Mouse (Mus musculus): Measurements from ENCODE around the gene Txn1. TPM values are rescaled to one million over a fixed set of nuclear protein-coding genes. Genes with fewer than 3 reads are reported as not detected.

Gene Txn1
- total and polyA plus RNA-seq, 2 experiments from 2014 or later: 85.8 to 243 TPM

DNA sequence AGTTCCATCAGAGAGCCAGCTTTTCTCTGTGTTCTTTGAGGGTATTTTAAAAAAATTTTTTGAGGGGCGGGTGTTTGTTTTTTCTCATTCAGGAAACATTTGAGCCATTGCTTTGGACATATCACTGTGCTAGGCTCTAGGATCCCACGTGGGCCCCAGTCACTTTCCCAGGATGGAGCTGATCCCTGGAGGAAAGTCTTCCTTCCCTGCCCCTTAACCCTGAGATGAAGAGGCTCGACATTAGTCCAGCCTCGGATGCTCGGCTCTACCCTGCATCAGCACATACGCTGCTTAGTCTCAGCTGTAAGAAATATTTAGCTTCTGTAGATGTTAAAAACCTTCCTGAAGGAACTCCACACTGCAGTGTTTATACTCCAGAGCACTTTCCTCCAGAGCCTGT, 60.3 kb downstream of the Txn1 start:
- Histone ChIP-seq H3K4me2 (ENCODE audit: low read depth, low read length) (no peak overlapping the region), H3K9me3 (replicated peaks; ENCODE audit: control insufficient read depth, low read length) (no peaks in the 10 kb centered on the region), H3K9ac (replicated peaks; ENCODE audit: low read depth, low read length) (no peak overlapping the region), H3K4me3 (ENCODE audit: low read depth, low read length) (no peak overlapping the region), H3K36me3 (replicated peaks; ENCODE audit: control insufficient read depth, insufficient read depth, low read length) (peaks cover 38% of the 10 kb centered on the region), H3K4me1 (ENCODE audit: control insufficient read depth, insufficient read depth) (no peaks in the 10 kb centered on the region), H3K27ac (ENCODE audit: low read depth) (0 out of 2 replicates have a peak overlapping the region, but pooled peaks have one; percentile 1), H3K27me3 (ENCODE audit: control insufficient read depth, insufficient read depth, low read length) (no peaks in the 10 kb centered on the region)
- TF ChIP-seq CTCF (IDR thresholded peaks at IDR 0.05; ENCODE audit: low read depth): no peak
- DNase-seq (ENCODE audit: low spot score) (no peak), ATAC-seq (ENCODE audit: insufficient read depth, low read depth) (no peak)
- 66% methylated on average over 6 of the region's 6 CpGs for WGBS

DNA sequence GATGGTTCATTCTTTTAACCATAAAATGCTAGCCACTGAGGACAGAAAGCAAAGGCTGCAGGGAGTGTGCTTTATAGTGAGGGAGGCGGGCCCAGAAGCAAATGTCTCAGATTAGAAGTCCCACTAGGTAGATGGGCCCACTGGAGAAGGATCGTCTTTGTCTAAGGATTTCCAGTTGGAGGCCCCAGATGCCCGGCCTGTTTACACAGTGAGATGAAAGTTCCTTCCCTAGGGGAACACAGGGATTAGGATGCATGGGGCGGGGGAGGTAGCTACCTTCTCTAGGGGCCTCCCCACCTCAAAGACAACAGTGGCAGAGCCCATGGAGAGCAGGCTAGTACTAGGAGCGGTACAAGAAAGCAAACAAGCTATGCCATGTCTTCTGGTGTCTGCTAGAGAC, 61.1 kb downstream of the Txn1 start:
- peak overlapping the region; percentile 1; the same call in 1 of the 2 replicates for H3K27ac ChIP-seq (ENCODE audit: low read depth)
- no peak for ATAC-seq (ENCODE audit: insufficient read depth, low read depth)
- H3K4me1 ChIP-seq (ENCODE audit: control insufficient read depth, insufficient read depth): no peaks in the 10 kb centered on the region
- DNase-seq (ENCODE audit: low spot score): no peak
- no peaks in the 10 kb centered on the region for H3K27me3 ChIP-seq (ENCODE audit: control insufficient read depth, insufficient read depth, low read length)
- TF ChIP-seq CTCF (IDR thresholded peaks at IDR 0.05; ENCODE audit: low read depth) (no peak), EP300 (IDR thresholded peaks at IDR 0.05; ENCODE audit: low read depth) (no peak)
- no peak overlapping the region for H3K4me3 ChIP-seq (ENCODE audit: low read depth, low read length)
- no peak overlapping the region for H3K9ac ChIP-seq (replicated peaks; ENCODE audit: low read depth, low read length)
- no peaks in the 10 kb centered on the region for H3K9me3 ChIP-seq (replicated peaks; ENCODE audit: control insufficient read depth, low read length)
- H3K4me2 ChIP-seq (ENCODE audit: low read depth, low read length): no peak overlapping the region
- 57% methylated on average over 5 of the region's 5 CpGs for WGBS
- peaks cover 38% of the 10 kb centered on the region for H3K36me3 ChIP-seq (replicated peaks; ENCODE audit: control insufficient read depth, insufficient read depth, low read length)

Other genes starting within 250 kb of the Txn1 start
- gene Akap2, start 238.8 kb downstream of the Txn1 start, total RNA-seq (2014; rRNA removed; ENCODE audit: low replicate concordance): 64.1 and 65.5 TPM in 2 replicates
- 33.8 and 37.7 TPM in 2 replicates for gene Akap2, start 238.8 kb downstream of the Txn1 start, polyA plus RNA-seq (2015; fragmentation: Nextera tagmentation; extraction: Ambion mirVana)
- not detected in 2 replicates for gene D630039A03Rik, start 40.1 kb downstream of the Txn1 start, total RNA-seq (2014; rRNA removed; ENCODE audit: low replicate concordance)
- gene D630039A03Rik, start 40.1 kb downstream of the Txn1 start, polyA plus RNA-seq (2015; fragmentation: Nextera tagmentation; extraction: Ambion mirVana): 0.08 and 0.10 TPM in 2 replicates
- gene Txndc8, start 52.7 kb upstream of the Txn1 start, total RNA-seq (2014; rRNA removed; ENCODE audit: low replicate concordance): not detected in 2 replicates
- not detected in 2 replicates for gene Txndc8, start 52.7 kb upstream of the Txn1 start, polyA plus RNA-seq (2015; fragmentation: Nextera tagmentation; extraction: Ambion mirVana)

All from heart, postnatal 0 days (tissue).